Mouse (Mus musculus) kidney, postnatal 25 days (tissue): Measurements from ENCODE around the gene Ctdsp2.

Experiments
- DNase-seq, 2 experiments: peaks; one replicate each; pipeline ENCODE4 v3.0.0; 2021; ENCODE audit warnings: mixed read lengths in 2 of 2

Ctdsp2 gene

DNA sequence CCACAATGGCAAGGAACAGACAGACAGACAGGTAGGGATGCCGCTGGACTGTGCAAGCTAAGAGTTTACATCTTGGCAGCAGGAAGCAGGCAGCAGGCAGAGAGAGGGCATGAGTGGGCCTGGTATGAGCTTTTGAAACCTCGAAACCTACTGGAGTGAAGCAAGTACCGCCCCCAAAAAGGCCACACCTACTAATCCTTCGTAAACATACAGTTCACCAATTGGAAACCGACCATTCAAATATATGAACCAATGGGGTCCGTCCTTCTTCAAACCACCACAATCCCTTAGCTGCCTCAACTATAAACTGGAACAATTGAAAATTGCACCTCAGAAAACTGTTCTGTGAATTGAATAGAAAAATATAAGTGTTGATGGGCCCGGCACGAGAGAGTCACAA, 14.7 kb upstream of the Ctdsp2 start:
- no peak for DNase-seq

DNA sequence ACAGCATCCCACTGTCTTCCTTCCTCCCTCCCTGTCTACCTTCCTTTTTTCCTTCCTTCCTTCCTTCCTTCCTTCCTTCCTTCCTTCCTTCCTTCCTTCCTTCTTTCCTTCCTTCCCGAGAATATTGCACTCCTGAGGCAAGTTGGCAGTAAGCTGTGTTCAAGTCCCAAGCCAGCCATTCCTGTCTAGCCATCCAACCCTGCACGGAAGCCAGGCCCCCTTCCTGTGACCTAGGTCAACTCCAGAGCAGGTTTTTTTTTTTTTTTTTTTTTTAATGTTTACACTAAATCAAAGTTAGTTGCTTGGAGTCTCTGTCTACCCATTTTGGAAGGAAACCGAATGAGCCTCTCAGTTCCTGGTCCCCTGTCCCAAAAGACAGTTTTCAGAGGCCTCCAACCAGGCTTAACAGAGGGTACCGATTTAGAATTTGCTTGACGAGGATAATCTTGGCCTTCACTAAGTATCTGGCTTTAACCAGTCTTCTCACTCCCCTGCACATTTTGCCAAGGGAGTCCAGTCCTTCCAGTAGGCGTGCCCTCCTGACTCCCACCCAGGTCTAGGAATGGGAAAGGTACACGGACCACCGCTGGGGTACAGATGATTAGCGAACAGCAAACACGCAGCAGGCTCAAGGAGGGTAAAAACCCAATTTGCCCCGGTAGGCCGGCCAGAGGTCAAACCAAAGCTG, 7.0 kb upstream of the Ctdsp2 start:
- no peak for DNase-seq

DNA sequence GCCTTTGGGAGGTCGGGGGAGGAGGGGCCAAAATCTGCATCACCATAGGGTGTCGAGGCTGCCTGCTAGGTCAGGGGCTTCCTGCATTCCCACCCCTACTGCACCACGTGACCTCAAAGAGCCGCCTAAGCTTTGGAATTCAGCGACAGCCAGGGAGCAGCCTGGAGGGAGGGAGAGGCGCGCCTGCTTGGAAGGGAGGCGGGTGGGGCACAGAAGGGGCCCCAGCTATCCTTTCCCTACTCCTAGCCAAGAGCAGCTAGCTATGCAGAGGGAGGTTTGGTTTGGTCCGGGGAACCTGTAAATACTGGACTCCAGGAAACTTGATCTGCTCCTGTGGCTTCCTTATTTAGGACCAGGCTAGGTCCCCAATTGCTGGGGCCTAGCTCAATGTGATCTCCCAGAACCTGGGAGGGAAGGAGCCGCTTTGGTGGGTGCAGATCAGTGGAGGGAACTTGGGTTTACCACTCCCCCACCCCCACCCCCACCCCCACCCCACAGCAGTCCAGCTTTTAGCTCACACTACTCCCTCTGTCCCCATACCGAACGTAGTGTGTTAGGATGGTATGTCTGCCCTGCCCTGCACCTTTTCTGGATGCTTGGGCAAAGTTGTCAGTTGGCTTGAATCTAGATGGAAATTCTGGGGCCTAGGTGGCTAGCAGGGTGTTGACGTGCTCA, 6.3 kb upstream of the Ctdsp2 start:
- peak; percentile 71 to 86 for DNase-seq

DNA sequence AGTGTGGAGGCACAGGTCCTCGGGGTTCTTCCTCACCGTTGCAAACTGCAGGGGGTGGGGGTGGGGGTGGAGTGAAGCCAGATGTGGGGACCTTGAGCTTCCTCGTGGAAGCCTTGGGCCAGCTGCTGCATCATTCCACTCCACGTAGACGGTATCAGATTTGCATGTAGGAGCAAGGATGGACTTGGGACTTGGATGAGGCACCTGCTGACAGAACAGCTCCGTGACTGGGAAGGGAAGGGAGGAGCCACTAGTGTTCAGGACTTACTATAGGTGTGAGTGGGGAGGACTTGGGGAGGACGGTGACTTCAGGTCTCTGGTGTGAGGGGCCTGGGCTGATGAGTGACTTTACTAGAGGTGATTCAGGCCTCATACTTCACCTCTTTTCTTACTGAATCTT, 5.5 kb upstream of the Ctdsp2 start:
- DNase-seq, result no peak

DNA sequence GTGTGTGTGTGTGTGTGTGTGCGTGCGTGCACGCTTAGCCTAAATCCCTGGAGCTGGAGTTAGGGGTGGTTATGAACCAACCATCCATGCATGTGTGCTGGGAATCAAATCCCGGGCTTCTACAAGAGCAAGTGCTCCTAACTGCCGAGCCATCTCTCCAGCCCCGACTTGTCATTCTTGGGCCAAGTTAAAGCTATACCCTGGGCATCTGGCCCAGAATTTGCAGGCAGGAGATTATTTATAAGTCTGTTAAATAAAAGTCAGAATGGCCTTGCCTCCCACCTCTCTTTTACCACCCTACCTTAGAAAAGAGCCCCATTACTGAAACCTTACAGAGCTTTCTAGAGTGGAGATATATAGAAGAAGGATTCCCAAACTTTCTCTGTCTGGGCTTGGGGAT, 2.8 kb upstream of the Ctdsp2 start:
- no peak for DNase-seq

DNA sequence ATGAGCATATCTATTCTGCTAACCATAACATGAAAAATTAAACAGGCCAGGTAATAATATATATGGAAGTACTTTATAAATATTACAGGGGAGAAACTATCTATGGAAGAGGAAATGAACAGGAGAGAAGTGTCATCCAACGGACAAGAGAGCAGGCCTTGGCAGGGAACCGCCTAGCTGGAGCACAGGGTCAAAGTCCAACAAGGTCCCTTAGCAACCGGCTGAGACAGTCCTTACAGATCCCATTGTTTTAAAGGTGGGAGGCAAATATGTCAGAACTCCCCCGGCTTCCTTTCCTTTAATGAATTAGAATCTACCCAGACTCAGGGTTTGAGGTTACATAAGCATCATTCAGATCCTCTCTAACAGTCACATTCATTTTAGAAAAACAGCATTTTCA, 1.4 kb upstream of the Ctdsp2 start:
- peak; percentile 71 to 87 for DNase-seq

DNA sequence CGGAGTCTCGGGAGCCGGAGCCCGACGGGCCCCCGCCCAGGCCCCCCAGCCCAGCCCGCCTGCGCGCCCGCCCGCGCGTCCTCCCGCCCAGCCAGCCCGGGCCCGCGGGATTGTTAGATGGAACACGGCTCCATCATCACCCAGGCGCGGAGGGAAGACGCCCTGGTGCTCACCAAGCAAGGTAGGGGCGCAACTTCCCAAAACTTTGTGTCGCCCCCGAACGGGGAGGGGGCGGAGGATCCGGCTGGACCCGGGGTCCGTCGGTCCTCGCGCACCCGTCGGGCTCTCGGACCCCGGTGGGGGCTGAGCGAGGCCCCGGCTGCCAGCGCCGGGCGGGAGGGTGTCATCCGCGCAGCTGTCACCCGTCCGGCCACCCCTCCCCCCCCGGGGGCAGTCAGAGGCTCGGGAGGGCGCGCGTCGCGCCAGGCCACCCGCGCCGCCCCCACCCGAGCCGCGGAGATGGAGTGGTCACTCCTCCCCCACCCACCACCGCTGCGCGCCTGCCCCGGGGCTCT, 661 bp downstream of the Ctdsp2 start:
- peak; percentile 83 to 89 for DNase-seq

DNA sequence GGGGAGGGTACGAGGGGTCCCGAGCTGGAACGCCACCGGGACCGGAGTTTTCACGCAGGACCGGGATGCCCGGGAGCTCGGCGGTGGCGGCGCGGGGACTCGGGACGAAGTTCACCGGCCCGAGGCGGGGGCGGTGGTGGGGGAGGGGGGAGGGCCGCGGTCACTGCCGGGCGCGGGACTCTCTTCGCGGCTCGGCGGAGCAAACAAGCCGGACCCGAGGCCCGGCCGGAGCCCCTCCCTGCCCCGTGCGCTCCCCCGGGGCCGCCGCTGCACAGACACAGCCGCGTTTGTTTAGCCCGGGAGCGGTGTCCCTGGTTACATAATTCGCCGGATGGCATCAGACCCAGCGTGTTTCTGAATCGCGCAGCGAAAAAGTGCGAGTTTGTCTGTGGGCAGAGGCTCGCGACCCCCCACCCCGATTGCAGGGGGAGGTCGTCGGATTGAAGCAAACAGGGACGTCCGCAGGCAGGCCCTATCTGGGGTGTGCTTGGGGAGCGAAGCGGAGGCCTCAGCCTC, 1.2 kb downstream of the Ctdsp2 start:
- DNase-seq, result peak; percentile 36 to 82

DNA sequence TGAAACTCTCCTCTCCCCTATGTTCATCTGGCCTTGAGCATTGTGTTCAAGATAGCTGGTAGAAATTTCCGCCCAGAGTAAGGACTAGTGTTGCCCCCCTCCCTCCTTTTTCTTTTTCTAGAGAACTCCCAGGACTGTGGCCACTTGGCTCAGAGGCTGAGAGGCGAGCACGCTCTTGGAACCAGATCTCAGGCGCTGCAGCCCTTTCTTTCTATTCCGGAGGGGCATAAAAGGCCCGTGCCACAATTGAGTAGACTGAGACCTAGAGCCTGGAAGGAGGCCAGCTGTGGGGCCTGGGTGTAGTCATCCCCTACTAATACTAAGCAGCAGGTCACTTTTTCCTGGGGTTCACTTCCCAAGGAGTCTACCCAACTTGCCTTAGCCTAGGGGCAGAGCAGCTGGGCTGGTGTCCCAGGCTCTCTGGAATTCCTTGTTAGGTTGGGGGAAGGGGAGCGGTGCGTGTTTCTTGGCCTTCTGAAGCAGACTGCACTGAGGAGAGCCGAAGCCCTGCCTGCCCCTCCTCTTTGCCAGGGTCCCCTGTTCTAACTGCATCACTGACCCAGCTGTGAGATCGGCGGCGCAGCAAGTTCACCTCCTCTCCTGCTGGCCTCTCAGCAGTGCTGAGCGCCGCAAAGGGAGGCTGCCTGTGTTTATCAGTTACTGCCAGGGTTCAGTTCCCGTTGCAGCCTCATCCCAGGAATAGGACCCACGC, 1.9 kb downstream of the Ctdsp2 start:
- DNase-seq, result peak; percentile 75 to 79

DNA sequence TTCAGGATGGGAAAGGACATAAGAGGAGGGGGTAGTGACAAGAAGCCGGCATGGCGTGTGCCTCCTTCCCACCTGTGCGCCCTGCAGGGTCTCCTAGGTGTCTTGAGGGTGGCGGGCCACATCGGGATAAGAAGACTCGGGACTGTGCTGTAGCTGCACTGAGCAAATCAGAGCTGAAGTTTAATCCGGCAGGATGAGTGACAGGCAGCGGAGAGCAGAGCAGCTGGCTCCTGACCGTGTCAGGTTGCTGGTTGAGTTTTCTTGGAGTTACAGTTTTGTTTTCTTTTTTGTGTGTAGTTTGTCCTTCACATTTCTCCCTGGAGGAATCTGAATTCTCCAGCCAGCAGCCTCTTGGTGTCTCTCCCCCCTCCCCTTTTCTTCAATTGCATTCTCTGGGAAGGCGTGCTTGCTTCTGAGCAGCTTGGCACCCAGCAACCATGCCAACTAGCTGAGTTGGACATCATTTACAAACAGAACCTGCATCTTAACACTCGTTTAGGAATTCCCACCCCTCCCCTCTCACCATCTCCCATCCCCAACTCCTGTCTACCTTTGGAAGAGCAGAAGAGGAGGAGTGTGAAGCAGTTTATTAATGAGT, 2.5 kb downstream of the Ctdsp2 start:
- peak in 1 of 2 experiments; percentile 44 for DNase-seq

DNA sequence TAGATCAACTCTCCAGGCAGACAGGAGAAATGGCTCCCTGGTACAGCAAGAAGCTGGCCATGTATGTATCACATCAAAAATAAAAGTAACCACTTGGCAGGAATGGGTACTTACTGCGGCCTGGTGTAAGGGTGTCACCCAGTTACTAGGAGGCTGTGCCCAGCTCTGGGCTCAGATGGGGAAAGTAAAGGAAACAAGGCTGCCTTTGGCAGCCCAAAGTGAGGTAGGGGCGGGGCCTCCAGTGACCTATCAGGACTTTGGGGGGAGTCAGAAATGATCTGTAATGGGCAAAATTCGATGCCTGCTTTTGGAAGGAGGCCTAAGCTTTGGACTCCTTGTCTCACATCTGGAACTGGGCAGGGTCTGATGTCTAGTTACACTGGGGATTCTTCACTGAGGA, 3.2 kb downstream of the Ctdsp2 start:
- no peak for DNase-seq

DNA sequence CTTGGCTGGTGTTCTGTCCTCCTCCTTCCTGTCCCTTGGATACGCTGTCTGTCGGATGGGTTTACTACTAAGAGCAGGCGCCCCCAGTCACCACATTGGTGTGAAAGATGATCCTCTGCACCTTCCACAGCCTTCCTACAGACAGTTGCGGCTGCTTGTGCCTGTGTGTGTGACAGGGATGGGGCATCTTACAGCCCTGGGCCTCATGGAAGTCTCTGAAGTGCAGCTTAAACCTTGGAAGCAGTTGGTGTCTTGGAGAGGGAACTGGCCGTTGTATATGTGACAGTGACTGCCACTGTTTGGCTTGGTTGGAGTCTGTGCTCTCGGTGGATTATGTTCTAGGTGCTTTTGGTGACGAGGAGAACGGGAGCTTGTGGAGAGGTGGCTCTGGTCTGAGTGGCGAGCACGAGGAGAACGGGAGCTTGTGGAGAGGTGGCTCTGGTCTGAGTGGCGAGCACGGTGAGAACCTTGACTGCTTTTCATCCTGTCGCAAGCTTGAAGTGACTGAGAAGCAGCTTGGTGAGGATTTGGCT, 4.7 kb downstream of the Ctdsp2 start:
- DNase-seq, result no peak

DNA sequence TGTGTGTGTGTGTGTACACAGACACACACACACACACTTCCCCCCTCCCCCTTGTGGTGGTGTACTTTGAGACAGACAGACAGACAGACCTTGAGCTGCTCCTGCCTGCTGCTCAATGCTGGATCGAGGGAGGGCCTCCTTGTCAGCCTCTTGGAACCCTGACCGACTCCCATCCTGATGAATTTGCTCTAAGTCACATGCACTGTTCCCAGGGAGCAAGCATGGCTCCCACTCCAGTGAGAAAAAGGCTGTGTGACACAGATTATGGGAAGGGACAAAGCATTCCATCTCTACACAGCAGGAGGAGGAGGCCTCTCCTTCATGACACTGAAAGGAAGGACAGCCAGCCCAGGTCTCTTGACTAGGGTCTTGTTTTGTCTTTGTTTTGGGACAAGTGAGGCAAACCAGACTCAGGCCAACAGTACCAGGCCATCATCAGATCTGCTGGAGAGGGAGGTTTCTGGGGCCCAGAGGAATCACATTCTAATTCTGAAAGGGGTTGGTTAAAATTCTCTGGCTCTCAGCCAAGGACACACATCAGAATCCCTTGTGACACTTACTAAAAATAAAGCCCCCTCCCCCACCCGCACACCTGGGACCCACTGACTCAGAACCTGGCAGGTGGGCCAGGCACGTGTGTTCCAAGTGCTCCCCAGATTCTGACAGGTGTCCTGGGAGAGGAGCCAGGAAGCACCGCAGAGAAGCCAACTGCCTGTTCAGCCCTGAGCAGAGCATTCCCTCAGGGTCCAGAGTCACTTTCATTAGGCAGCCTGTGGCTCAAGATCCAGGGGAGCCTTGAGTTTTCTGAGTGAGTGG, 5.9 kb downstream of the Ctdsp2 start:
- peak; percentile 68 to 86 for DNase-seq

DNA sequence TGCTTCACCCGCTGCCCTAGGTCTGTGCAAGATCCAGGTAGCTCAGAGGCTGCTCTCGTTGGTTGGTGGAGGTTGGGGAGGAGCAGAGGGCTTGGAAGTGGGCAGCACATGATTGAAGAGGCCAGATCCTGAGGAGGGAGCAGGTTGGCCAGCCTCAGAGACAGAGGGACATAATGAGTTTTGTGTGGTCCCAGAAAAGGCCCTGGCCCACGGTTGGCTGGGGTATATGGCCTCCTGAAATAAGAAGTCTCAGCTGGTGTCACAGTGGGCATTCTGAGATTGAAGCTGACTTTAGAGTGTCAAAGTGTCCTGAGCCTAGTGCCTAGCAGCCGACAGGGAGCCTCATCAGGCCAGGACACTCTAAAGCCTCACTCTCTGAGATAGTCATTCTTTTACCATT, 6.6 kb downstream of the Ctdsp2 start:
- no peak for DNase-seq

DNA sequence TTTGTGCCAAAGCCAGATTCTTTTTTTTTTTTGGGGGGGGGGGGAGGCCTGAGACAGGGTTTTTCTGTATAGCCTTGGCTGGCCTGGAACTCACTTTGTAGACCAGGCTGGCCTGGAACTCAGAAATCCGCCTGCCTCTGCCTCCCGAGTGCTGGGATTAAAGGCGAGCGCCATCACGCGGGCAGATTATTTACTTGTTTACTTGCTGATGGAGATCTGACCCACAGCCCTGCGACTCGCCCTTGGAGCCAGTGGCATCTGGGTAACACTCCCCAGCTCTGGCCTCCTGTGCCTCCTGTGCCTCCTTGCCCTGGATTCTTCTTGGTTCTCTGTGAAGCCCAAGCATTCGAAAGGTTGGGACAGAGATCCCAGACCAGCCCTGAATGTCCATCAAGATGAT, 7.1 kb downstream of the Ctdsp2 start:
- no peak for DNase-seq

DNA sequence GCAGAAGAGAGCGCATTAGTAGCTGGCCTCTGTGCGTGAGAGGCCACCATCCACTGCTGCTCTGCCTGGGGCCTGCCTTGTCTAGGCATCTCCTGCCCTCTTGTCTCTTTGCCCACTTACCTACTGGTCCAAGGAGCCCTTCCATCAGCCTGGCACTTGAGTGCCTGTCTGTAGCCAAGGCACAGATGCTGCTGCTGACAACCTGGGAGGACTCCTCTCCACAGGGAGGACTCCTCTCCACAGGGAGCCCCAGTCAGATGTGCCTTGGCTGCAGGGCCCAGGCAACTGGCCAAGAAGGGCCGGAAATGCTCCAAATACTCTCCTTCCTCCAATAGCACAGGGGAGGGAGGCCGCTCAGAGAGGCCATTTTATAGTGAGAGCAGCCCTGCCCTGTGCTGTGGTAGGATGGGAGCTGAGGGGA, 8.0 kb downstream of the Ctdsp2 start:
- peak; percentile 93 to 95 for DNase-seq

DNA sequence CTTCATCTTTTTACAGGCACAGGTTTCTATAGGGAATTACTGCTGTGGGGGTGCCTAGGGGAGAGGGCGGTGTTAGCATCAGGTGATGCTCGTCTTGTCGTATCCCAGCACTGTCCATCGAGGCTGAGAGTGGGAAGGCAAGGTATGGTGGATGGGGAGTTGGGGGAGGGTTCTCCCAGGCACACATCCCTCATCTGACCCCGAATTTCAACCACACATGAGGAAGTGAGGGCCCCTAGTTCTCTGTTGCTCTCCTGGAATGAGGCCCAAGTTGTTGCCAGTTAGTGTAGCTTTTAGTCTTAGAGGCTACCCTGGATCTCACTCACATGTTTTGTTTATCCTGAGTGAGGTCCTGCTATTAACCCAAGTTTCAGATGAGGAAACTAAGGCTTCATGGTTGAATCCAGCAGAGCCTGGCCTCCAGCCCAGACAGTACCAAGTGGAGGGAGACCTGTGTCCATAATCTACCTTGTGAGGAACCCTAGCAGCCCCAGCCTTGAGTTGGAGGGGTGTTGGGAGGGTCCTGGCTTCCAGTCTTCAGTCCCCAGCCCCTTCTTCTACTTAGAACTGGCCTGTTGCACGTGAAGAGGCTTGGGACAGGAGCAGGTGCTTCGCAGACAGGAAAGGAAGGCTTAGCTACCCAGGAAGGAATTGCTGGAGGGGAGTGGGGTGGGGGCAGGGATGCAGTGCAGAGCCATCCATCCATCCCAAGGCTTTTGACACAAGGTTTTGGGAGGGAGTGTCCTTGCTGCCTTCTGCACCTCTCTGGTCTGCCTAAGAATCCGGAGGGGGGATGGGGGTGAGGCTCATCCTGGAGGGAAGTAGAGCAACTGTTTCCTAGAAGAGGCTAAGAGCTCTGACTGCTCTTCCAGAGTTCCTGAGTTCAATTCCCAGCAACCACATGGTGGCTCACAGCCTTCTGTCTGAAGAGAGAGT, 8.9 kb downstream of the Ctdsp2 start:
- DNase-seq, result no peak

DNA sequence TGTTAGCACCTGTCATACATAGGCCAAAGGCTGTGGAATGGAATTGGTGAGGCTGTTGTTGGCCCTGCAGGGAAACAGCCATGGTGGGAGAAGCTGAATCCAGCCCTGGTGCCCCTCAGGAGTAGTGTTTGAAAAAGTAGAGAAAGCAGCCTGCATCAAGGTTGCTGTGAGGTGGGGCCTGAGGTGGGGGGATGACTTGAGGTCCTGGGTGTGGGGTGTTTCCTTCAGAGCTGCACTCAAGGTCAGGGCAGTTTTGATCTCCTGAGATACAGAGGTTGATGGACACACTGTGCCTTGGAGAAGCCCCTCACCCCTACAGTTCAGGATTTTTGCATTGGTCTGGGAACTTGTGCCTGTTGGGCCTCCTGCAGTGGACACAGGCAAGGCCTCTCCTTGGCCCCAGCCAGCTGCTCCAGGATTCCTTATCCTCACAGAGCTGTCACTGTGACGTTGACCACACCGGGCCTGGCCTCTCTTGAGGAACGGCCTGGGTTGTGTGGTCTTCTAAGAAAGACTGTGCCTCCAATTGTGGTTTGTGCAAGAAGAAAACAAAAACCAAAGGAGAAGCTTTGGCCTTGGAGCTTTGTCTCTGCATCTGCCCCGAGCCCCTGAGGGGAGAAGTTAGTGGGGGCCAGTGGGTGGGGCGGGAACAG, 10.1 kb downstream of the Ctdsp2 start:
- DNase-seq, result no peak

DNA sequence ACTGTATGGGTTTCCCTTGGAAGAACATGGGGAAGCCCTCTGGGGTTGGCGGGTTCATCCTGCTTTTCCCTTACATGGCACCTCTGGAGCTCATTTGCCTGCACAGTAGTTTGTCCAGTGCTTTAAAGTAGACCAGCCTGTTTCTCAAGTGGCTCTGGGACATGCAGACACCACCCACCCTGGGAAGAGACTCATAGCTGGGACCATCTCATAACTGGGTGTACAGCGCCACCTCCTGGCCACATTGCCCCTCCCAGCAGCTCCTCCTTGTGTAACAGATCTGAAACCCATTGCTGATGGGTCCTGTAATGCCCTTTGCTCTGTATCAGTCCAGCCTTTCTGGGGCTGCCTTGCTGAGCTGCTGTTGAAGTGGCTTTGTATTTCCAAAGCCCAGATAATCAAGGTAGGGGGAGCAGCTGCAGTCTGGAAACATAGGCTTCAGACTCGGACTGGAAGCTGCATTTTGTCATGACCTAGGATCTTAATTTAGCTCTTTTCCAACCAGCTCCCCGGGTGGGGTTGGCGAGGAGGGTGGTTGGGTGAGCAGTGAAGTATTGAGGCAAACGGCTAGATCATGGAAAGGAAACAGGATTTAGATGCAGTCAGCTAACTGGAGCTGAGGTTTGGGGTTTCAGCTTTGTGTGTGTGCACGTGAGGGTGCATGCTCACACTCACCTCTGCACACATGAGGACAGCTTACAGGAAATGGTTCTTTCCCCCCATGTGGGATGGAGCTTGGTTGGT, 12.0 kb downstream of the Ctdsp2 start:
- peak; percentile 90 to 92 for DNase-seq

DNA sequence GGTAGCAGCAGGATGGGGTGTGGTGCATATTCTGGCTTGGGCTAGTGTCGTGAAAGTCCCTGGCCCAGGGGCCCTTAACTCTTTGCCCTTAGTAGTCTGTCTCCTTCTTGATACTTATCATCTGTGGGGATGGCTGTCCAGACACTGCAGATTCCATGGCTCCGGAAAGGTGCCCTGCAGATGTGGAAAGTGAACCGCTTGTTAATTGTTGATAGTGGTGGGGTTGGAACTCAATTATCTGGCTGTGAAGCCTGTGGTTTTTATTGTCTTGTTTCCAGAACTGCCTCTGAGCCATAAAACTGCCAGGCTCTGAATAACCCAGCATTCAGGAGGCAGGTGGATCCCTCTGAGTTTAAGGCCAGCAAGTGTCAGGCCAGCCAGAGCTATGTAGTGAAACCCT, 13.2 kb downstream of the Ctdsp2 start:
- DNase-seq, result no peak
